Mouse (Mus musculus): Measurements from ENCODE around the gene Sat2.

Sat2 gene

DNA sequence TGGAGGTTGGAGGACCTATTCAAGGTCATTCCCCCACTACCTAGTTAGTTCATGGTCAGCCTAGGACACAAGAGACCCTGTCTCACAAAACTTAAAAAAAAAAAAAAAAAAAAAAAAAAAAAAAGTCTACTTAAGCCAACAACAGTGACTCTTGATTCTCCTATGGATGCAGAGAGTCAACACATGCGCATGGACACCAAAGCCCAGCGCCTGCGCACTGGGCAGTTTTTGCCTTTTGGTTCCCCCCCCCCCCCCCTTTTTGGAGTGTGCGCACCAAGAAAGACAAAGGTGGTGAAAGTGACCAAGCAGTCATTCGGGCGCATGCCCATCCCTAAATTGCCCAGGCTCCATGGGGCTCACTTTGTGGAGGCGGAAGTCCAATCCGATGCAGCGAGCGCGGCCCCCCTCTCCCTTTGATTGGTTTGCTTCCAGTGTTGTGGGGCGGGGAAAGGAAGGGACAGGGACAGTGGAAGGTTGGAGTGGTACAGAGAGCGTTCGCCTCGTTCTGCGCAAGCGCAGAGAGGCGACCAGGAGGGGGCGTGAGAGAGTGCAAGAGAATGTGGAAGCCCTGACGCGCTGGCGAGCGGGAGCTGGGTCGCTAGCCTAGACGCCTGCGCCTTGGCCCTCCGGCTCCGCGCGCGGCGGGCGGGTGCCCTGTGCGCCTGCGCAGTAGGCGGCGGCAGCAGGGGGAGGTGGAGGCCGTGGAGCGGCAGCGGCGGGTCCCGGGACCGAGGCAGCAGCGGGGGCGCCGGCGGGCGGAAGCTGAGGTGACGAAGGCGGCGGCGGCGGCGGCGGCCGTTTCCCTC is 10.7 kb downstream of the Sat2 start, which contains the start of gene Fxr2:
Gene Fxr2, plus strand, starts transcription at position 707 of the 806 bp plus-strand sequence.
- DNase-seq (ENCODE audit: inconsistent age in 2 of 2, low spot score in 1 of 2): peak; percentile 100

DNA sequence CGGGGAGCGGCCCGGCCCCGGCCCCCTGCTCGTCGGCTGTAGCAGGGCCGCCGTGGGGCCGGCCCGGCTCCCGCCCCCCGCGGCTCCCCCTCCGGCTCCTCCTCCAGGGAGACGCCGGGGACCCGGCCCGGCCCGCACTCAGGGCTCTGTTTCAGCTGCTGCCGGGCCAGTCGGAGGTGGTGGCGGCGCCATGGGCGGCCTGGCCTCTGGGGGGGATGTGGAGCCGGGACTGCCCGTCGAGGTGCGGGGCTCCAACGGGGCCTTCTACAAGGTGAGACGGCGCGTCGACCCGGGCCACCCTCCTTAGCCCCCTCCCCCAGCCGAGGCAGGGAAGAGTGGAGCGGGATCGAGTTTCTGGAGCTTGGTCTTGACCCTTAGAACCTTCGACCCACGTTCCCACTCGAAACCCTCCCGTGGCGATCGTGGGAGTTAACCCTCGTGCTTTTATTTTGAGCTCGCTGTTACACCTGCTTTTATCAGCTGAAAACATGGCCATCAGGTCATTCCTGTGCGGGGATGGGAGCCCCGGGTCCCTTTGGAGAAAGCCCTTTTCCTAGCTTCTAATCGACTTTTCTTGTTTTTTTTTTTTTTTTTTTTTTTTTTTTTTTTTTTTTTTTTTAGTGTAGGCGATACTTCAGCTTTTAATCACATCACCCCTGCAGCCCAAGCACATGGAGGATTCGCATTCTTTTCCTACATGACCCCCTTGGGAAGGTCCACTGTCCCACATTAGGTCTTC is 11.5 kb downstream of the Sat2 start:
- peak in 1 of 2 experiments; percentile 48 for DNase-seq (ENCODE audit: inconsistent age in 2 of 2, low spot score in 1 of 2)

DNA sequence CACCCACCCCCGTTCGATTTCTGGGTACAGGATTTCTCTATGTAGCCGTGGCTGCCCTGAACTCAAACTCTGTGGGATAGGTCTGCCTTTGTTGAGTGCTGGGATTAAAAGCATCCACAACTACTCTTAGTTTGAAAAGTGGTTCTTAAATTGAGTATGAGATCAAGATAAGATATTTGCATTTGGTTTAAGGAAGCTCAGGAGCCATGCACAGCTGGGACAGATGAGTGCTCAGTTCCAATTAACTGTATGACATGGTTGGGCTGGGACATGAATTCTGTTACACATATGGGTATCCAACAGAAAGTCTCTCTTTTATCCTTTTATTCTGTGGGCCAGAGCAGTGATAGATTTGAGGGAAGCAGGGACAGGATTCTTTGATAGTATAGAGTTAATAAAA is 13.6 kb downstream of the Sat2 start:
- no peak for DNase-seq (ENCODE audit: inconsistent age in 2 of 2, low spot score in 1 of 2)

DNA sequence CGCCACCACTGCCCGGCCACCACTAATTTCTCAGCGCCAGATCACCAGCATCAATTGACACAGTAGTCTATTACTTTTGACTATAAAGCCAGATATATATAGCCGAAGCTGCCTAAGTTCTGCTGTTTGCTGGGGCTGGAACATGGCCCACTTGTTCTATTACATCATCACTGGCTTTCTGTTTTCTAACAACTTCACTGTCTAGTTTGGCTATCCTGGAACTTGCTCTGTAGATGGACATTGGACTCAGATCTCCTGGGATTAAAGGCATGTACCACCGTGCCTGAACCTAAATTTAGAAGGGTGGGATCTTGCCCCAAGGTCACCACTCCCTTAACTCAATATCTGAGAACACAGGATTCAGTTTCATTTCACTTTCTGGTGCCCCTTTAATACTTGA is 24.0 kb downstream of the Sat2 start:
- DNase-seq (ENCODE audit: inconsistent age in 2 of 2, low spot score in 1 of 2): peak in 1 of 2 experiments; percentile 41

DNA sequence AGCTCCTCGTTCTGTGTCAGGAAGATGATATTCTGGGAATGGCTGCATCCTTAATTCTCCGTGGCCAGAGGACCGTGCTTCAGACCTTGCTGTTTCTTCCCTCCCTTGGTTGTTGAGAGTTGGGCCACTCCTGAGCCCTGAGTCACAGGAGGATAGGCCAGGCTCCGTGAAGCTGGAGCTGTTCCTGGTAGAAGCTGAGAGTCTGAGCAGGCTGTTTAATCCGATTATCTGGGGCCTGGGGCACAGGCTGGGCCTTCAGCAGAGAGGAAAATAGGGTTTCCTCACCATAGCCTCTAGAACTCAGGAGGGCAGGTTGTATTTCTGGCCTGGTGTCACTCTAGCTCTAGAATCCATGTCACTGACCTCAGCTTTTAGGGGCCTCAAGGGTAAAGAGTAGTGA is 31.6 kb downstream of the Sat2 start:
- DNase-seq (ENCODE audit: inconsistent age in 2 of 2, low spot score in 1 of 2): peak in 1 of 2 experiments; percentile 68

DNA sequence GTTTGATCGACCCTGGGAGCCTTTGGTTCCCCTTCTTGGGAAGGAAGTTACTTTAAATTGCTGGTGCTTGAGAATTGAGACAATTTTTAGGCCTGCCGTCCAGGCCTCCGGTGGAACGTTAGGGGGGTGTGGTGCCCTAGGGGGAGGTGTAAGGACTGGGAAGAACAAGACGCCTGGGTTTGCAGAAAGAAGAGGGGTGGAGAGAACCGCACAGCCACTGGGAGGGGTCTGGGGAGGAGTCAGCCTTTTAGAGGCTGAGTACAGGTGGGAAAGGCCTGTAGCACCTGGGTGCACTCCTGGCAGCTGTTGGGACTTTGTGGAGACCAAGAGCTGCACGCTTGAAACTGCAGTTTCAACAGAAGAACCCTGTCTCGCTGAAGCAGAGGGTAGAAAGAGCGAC is 32.9 kb downstream of the Sat2 start:
- peak in 1 of 2 experiments; percentile 63 for DNase-seq (ENCODE audit: inconsistent age in 2 of 2, low spot score in 1 of 2)

DNA sequence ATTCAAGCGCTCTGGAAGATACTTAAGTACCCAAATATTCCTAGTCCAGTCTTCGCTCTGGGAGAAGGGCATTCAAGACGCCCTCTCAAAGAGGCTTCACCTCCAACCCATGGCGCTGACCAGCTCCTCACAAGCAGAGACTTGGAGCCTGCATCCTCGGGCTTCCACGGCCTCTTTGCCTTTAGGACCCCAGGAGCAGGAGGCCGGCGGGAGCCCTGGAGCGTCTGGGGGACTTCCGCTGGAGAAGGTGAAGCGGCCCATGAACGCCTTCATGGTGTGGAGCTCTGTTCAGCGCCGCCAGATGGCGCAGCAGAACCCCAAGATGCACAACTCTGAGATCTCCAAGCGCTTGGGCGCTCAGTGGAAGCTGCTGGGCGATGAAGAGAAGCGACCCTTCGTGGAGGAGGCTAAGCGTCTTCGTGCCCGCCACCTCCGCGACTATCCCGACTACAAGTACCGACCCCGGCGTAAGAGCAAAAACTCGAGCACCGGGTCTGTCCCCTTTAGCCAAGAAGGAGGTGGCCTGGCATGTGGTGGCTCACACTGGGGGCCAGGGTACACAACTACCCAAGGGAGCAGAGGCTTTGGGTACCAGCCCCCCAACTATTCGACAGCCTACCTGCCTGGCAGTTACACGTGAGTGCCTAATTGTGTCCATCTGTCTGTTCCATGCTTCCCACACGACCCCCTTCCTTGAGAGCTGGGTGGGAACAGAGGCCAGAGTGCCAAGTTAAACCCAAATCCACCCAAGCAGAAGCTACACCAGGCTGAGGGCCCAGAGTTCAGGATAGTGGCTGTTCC is 33.6 kb downstream of the Sat2 start, which contains the start of gene Sox15:
Gene Sox15, plus strand, starts transcription at position 51 of the 801 bp plus-strand sequence.
- DNase-seq (ENCODE audit: inconsistent age in 2 of 2, low spot score in 1 of 2): peak; percentile 72 to 87

DNA sequence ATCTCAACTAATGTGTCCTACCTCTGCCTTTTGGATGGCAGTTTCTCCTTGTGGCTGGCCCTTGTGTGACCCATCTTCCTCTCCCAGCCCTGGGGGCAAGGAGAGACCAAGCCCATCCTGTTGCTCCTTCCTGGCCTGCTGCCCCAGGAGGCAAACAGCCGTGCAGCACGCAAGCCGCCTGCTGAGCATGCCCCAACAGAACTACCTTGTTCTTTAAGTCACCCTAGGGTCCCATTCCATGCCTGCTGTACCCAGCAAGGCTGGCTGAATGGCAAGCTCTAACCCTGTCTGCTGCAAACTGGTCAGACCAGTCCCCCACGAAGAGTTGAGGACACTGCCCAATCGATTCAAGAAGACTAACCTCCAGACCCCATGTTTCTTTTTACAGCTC is 34.2 kb downstream of the Sat2 start:
- no peak for DNase-seq (ENCODE audit: inconsistent age in 2 of 2, low spot score in 1 of 2)

DNA sequence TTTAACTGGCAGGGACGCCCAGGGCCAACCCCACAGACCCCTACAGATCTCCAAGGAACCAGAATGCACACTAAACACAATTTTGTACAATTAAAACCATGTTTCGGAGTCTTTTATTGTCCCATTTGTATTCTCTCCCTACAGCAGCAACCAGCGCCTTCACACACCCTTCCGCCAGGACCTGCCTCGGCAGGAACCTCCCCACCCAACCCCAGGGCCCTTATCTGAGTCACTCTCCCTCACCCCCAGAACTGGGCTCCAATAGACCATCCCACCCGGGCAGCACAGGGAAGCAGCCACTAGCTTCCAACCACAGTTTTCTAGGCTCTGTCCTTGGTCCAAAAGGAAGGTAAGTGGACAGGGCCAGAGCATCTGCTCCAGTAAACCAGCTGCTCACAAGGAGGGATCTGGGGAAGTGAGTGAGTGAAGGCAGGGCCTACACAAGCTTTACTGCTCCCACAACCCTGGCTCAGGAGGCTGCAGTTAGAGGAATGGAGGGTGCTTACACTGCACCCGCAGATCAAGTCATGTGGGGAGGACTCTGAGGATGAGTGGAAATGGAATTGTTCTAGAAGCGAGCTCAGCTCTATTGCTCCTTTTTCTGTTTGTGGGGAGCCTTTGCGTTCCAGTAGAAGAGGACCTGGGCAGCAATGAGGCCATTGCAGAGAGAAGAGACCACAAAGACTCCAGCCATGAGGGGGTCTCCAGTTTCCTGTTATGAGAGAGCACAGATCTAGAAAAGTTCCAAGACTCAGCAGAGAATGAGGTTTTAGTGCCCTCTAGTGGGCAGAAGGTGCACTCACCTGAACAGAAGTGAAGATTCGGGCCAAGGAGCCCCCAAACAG is 35.0 kb downstream of the Sat2 start:
- peak in 1 of 2 experiments; percentile 80 for DNase-seq (ENCODE audit: inconsistent age in 2 of 2, low spot score in 1 of 2)

DNA sequence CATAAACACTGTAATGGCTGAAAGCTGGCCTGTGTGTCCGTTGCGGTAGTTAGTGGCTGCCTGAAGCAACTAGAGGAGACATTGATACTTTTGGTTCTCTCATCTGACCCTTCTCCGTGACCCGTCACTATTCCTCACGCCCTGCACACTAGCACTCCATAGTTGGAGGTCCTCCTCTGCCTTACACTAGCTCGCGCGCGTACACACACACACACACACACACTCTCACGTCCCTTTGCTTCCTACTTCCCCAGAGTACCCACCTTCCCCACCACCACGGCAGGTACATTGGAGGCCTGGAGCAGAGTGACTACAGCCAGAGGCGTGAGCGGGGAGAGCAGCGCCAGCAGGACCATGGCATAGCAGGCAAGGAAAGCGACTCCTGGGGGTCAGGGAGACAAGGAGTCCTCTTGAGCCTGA is 35.6 kb downstream of the Sat2 start:
- DNase-seq (ENCODE audit: inconsistent age in 2 of 2, low spot score in 1 of 2): no peak

DNA sequence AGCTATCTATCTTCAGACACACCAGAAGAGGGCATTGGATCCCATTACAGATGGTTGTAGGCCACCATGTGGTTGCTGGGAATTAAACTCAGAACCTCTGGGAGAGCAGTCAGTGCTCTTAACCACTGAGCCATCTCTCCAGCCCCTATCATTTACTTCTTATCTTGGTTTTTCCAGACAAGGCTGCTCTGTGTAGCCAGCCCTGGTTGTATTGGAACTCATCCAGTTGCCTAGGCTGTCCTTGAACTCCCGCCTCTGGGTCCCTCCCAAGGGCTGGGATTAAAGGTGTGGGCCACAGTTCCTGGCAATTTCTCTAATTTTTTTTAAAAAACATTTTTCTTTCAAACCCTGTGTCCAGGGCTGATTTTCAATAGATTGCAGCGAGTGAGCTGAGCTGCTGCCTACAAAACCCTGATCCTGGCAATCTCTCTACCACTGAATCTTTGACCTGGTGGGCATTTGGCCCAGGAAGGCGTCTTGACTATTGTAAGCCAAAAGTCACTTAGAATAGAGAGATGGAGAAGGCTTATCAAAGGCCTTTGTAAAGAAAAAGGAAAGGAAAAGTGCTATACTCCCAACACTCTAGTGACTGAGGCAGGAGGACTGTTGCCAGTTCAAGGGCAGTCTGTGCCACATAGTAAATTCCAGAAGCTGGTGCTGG is 39.5 kb downstream of the Sat2 start:
- peak; percentile 80 to 92 for DNase-seq (ENCODE audit: inconsistent age in 2 of 2, low spot score in 1 of 2)

DNA sequence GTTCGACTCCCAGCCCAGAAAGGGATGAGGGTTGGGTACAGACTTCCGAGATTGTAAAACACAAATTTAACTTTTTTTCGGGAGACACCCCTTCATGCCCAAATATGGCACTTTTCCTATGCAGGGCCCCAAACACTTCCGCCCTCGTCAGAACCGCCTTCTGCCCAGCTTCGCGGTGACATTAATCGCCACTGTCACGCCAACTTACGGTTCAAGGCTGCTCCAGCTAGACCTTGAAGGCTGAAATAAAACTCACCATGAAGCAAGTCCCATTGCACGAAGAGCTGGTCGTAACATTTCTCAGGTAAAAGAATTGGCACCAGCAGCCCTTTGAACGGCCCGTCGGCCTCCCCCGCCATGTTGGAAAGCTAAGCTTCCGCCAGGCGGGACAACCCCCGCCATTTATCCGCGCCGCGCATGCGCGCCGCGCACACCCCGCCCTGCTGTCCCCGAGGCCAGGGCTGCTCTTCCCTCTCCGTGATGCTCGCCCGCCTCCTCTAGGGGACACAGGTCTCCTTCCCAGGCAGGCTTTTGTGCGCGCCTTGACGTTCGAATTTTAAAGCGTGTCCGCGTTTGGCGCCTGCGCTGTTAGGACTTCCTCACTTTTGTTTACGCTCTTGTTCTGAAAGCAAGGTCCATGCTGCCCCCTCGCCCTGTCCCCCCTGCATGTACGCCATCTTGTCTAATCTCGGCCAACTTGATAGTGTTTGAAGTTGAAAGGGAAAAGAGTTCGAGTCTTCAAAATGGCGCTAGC is 40.6 kb downstream of the Sat2 start, which contains the start of gene Mpdu1:
Gene Mpdu1, minus strand, starts transcription at position 430 of the 754 bp plus-strand sequence.
- DNase-seq (ENCODE audit: inconsistent age in 2 of 2, low spot score in 1 of 2): peak; percentile 97 to 98

DNA sequence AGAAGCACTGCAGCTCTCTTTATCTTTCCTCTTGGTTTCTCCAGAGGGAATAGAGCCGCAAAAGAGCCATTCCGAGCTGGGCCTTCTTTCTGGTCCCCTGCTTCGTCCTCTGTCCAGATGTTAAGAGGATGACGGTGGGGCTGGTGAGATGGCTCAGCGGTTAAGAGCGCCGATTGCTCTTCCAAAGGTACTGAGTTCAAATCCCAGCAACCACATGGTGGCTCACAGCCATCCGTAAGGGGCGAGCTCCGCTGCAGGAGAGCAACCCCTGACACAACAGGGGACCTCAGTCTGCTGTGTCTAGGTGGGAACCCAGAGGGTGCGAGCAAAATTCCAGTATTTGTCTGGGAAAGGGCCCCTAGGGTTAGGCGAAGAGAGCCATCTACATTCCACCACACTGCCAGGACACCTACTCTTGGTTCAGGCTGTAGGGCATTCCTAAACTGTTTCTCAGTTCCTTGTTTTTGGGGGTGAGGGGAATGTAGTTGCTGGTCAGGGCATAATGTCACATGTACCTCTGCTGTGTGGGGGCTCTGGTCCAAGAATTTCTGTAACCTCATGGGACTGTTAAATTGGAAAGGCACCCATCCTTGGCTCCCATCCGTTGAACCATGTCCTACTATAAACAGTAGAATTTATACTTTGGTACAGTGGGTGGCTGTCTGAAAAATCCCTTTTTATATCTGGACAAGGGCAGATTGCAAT is 41.3 kb downstream of the Sat2 start:
- DNase-seq (ENCODE audit: inconsistent age in 2 of 2, low spot score in 1 of 2): peak in 1 of 2 experiments; percentile 52

DNA sequence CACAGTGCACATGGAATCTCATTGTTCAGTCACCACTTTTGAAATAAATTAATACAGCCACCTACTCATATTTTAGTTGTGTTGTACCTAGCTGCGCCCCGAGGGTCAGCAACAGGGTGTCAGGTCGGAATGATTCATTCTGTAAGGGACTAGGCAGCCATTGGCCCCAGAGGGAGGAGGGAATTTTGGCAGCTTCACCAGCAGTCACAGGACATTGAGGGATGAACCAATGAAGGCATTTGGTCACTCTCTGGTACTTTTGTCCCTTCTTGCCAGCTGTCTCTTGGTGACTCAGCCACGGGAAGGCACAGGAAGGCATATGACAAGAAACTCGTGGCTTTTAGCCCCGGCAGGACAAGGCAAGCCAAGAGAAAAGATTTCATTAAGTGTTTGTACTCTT is 42.0 kb downstream of the Sat2 start:
- peak; percentile 77 to 88 for DNase-seq (ENCODE audit: inconsistent age in 2 of 2, low spot score in 1 of 2)

DNA sequence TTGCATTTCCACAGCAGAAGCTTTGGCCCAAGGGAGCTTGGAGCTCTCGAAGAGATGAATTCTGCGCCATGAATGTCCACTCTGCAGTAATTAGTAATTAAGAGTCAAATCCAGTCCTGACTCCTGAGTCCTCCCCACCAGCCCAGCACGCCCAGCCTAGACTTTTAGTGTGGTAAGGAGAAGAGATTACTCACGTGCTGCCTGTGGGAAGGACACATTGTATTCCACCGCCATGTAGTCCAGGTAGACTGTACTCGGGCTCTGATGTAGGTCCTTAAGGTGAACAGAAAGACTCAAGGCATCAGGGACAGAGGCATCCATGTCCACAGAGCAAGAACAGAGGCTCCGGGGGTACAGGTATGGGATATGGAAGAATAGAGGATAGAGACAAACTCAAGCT is 43.0 kb downstream of the Sat2 start:
- peak in 1 of 2 experiments; percentile 70 for DNase-seq (ENCODE audit: inconsistent age in 2 of 2, low spot score in 1 of 2)

DNA sequence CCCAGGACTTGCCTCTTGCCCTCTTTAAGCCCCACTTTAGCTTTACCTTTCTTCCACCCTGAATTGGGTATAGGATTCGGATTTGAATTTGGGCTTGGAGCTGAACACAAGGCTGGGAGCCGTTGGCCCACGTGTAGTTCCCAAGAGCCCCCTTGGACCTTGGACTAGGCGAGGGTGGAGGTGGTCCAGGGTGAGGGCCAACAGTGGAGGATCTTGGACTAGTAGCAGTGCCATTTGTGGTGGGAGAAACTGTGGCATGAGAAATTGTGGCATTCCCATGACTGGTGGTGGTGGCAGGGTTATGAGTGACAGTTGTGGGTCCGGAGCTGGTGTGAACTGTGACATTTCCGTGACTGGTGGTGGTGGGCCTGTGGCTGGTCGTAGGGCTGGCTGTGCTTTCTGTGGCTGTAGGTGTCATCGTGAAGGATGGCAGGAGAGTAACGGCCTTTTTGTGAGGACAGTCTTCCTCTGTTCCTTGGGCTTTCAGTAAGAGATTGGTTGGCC is 43.7 kb downstream of the Sat2 start:
- DNase-seq (ENCODE audit: inconsistent age in 2 of 2, low spot score in 1 of 2): peak in 1 of 2 experiments; percentile 66

DNA sequence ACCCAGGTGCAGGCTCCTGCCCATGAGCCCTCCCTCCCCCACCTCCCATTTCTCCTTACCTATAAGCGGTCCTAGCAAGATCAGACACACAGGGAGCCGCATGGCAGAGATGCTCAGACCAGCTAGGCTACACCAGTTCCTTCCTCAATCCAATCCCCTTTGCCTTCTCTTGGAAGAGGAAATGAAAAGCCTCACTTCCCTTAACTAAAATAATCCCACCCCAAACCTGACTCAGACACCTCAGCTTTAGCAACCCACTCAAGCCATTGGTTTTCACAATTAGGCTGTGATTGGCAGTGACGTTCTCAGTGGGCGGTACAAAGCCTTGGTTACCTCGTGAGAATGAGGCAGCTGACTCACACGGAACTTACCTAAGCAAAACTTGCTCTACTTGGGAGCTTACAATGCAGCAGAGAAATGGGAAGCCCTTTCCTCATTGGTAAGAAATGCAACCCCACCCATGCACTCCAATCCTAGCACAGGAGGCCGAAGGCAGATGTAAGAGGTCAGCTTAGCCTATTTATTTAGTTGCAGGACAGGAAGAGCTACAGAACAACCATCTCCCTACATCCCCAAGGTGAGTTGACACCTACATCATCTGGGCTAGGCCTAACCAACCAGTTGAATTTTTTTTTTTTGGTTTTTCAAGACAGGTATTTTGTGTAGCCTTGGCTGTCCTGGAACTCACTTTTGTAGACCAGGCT is 44.3 kb downstream of the Sat2 start, which contains the start of gene Cd68:
Gene Cd68, minus strand, starts transcription at position 193 of the 704 bp plus-strand sequence.
- peak; percentile 55 to 80 for DNase-seq (ENCODE audit: inconsistent age in 2 of 2, low spot score in 1 of 2)

Data from adrenal gland, adult (tissue).